Mouse (Mus musculus) testis, postnatal 10 days (tissue): ENCODE results near the gene Hbs1l.

ENCODE experiments used
- DNase-seq: peaks from one replicate; pipeline ENCODE4 v3.0.0; 2021; ENCODE audit warnings: low spot score

The Hbs1l gene

GRCm38 (mm10) chr10:21401259-21401658 is 105.5 kb downstream of the Hbs1l start:
- no peak for DNase-seq

- no peak for DNase-seq
These were observed 109.0 kb downstream of the Hbs1l start for GRCm38 (mm10) chr10:21404822-21405221.

GRCm38 (mm10) chr10:21405707-21406534 is 110.1 kb downstream of the Hbs1l start:
- DNase-seq: no peak

GRCm38 (mm10) chr10:21410711-21411110 is 114.9 kb downstream of the Hbs1l start:
- no peak for DNase-seq

- no peak for DNase-seq
These were observed 115.9 kb downstream of the Hbs1l start for GRCm38 (mm10) chr10:21411621-21412205.

- DNase-seq: no peak
These were observed 119.3 kb downstream of the Hbs1l start for GRCm38 (mm10) chr10:21415031-21415430.

- DNase-seq: no peak
These were observed 120.4 kb downstream of the Hbs1l start for GRCm38 (mm10) chr10:21416184-21416583.
